Mouse (Mus musculus): ENCODE data around the gene Tns4. TPM values are rescaled to one million over a fixed set of nuclear protein-coding genes. Genes with fewer than 3 reads are reported as not detected.

The Tns4 gene
- total RNA-seq, 1 experiment from 2014 or later, result 0.35 TPM

GRCm38 (mm10) chr11:99096996-99097774 is 8.1 kb upstream of the Tns4 start:
- no peak for ATAC-seq (ENCODE audit: extremely low read depth, insufficient number of reproducible peaks, low FRiP score, poor library complexity, severe bottlenecking)

- ATAC-seq (ENCODE audit: extremely low read depth, insufficient number of reproducible peaks, low FRiP score, poor library complexity, severe bottlenecking), result no peak
Observed at GRCm38 (mm10) chr11:99096417-99096816, 7.3 kb upstream of the Tns4 start.

GRCm38 (mm10) chr11:99095759-99096158 is 6.7 kb upstream of the Tns4 start:
- ATAC-seq (ENCODE audit: extremely low read depth, insufficient number of reproducible peaks, low FRiP score, poor library complexity, severe bottlenecking), result no peak

- no peak for ATAC-seq (ENCODE audit: extremely low read depth, insufficient number of reproducible peaks, low FRiP score, poor library complexity, severe bottlenecking)
Observed at GRCm38 (mm10) chr11:99094911-99095676, 6.0 kb upstream of the Tns4 start.

GRCm38 (mm10) chr11:99093740-99094139 is 4.6 kb upstream of the Tns4 start:
- ATAC-seq (ENCODE audit: extremely low read depth, insufficient number of reproducible peaks, low FRiP score, poor library complexity, severe bottlenecking), result no peak

- no peak for ATAC-seq (ENCODE audit: extremely low read depth, insufficient number of reproducible peaks, low FRiP score, poor library complexity, severe bottlenecking)
Observed at GRCm38 (mm10) chr11:99091666-99092065, 2.6 kb upstream of the Tns4 start.

GRCm38 (mm10) chr11:99090391-99090790 is 1.3 kb upstream of the Tns4 start:
- no peak for ATAC-seq (ENCODE audit: extremely low read depth, insufficient number of reproducible peaks, low FRiP score, poor library complexity, severe bottlenecking)

GRCm38 (mm10) chr11:99088486-99088885 is 620 bp downstream of the Tns4 start:
- no peak for ATAC-seq (ENCODE audit: extremely low read depth, insufficient number of reproducible peaks, low FRiP score, poor library complexity, severe bottlenecking)

- ATAC-seq (ENCODE audit: extremely low read depth, insufficient number of reproducible peaks, low FRiP score, poor library complexity, severe bottlenecking), result no peak
Observed at GRCm38 (mm10) chr11:99084366-99084765, 4.7 kb downstream of the Tns4 start.

- ATAC-seq (ENCODE audit: extremely low read depth, insufficient number of reproducible peaks, low FRiP score, poor library complexity, severe bottlenecking), result no peak
Observed at GRCm38 (mm10) chr11:99083516-99083915, 5.6 kb downstream of the Tns4 start.

GRCm38 (mm10) chr11:99082098-99082497 is 7.0 kb downstream of the Tns4 start:
- ATAC-seq (ENCODE audit: extremely low read depth, insufficient number of reproducible peaks, low FRiP score, poor library complexity, severe bottlenecking), result no peak

GRCm38 (mm10) chr11:99081566-99081965 is 7.5 kb downstream of the Tns4 start:
- no peak for ATAC-seq (ENCODE audit: extremely low read depth, insufficient number of reproducible peaks, low FRiP score, poor library complexity, severe bottlenecking)

GRCm38 (mm10) chr11:99080902-99081543 is 8.1 kb downstream of the Tns4 start:
- no peak for ATAC-seq (ENCODE audit: extremely low read depth, insufficient number of reproducible peaks, low FRiP score, poor library complexity, severe bottlenecking)

- ATAC-seq (ENCODE audit: extremely low read depth, insufficient number of reproducible peaks, low FRiP score, poor library complexity, severe bottlenecking), result no peak
Observed at GRCm38 (mm10) chr11:99077869-99078268, 11.2 kb downstream of the Tns4 start.

GRCm38 (mm10) chr11:99076744-99077319 is 12.3 kb downstream of the Tns4 start:
- no peak for ATAC-seq (ENCODE audit: extremely low read depth, insufficient number of reproducible peaks, low FRiP score, poor library complexity, severe bottlenecking)

- no peak for ATAC-seq (ENCODE audit: extremely low read depth, insufficient number of reproducible peaks, low FRiP score, poor library complexity, severe bottlenecking)
Observed at GRCm38 (mm10) chr11:99073781-99074180, 15.3 kb downstream of the Tns4 start.

GRCm38 (mm10) chr11:99071866-99072265 is 17.2 kb downstream of the Tns4 start:
- ATAC-seq (ENCODE audit: extremely low read depth, insufficient number of reproducible peaks, low FRiP score, poor library complexity, severe bottlenecking), result no peak

GRCm38 (mm10) chr11:99068455-99068854 is 20.7 kb downstream of the Tns4 start:
- ATAC-seq (ENCODE audit: extremely low read depth, insufficient number of reproducible peaks, low FRiP score, poor library complexity, severe bottlenecking), result no peak

- ATAC-seq (ENCODE audit: extremely low read depth, insufficient number of reproducible peaks, low FRiP score, poor library complexity, severe bottlenecking), result no peak
Observed at GRCm38 (mm10) chr11:99067591-99067990, 21.5 kb downstream of the Tns4 start.
